Mouse (Mus musculus): Measurements from ENCODE around the gene Ifitm3. TPM values are rescaled to one million over a fixed set of nuclear protein-coding genes. Genes with fewer than 3 reads are reported as not detected.

Gene Ifitm3
- polyA plus RNA-seq, 1 experiment = 1,773 TPM

- H3K27ac ChIP-seq (ENCODE audit: insufficient read depth, low read depth, low read length) = no peak overlapping the region
- no peak overlapping the region for H3K4me3 ChIP-seq (ENCODE audit: insufficient read depth, low read length)
- TF ChIP-seq POLR2A (IDR thresholded peaks at IDR 0.05; ENCODE audit: borderline replicate concordance, low read depth, low read length) = no peak
- no peak for TF ChIP-seq CTCF (IDR thresholded peaks at IDR 0.05; ENCODE audit: low read depth, low read length)
- no peaks in the 10 kb centered on the region for H3K4me1 ChIP-seq (ENCODE audit: control insufficient read depth, insufficient read depth, low read length)
These were observed 22.0 kb upstream of the Ifitm3 start for GRCm38 (mm10) chr7:141032458-141033167.

GRCm38 (mm10) chr7:141030390-141030789 is 19.8 kb upstream of the Ifitm3 start:
- Histone ChIP-seq H3K4me1 (ENCODE audit: control insufficient read depth, insufficient read depth, low read length) (peaks cover 14% of the 10 kb centered on the region), H3K27ac (ENCODE audit: insufficient read depth, low read depth, low read length) (no peak overlapping the region), H3K4me3 (ENCODE audit: insufficient read depth, low read length) (no peak overlapping the region)
- TF ChIP-seq CTCF (IDR thresholded peaks at IDR 0.05; ENCODE audit: low read depth, low read length) (no peak), POLR2A (IDR thresholded peaks at IDR 0.05; ENCODE audit: borderline replicate concordance, low read depth, low read length) (no peak)

DNA sequence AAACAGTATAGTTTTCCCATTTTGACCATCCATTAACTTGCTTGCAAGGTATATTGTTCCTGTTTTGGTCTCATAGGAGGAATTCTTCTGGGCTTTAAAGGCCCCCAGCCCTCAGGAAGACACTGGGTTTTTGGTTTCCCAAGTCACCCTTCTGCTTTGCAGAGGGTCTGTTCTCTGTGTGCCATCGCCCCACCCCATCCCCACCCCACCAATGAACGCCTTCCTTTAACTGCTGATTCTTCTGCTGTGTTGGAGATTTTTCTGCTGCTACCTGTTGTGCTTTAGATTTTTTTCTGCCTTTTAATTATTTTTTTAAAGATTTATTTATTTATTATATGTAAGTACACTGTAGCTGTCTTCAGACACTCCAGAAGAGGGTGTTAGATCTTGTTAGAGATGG is 18.3 kb upstream of the Ifitm3 start, which contains the start of gene Gm17387:
Gm17387 (plus strand) TSS at position 301 of the 400 bp plus-strand sequence.
- H3K4me3 ChIP-seq (ENCODE audit: insufficient read depth, low read length) = no peak within 1 kb of the TSS
- H3K4me1 ChIP-seq (ENCODE audit: control insufficient read depth, insufficient read depth, low read length) = peaks cover 23% of the 10 kb centered on the region
- no peak within 1 kb of the TSS for H3K27ac ChIP-seq (ENCODE audit: insufficient read depth, low read depth, low read length)
- no peak for TF ChIP-seq CTCF (IDR thresholded peaks at IDR 0.05; ENCODE audit: low read depth, low read length)
- TF ChIP-seq POLR2A (IDR thresholded peaks at IDR 0.05; ENCODE audit: borderline replicate concordance, low read depth, low read length) = no peak

- H3K27ac ChIP-seq (ENCODE audit: insufficient read depth, low read depth, low read length) = no peak overlapping the region
- peaks cover 34% of the 10 kb centered on the region for H3K4me1 ChIP-seq (ENCODE audit: control insufficient read depth, insufficient read depth, low read length)
- TF ChIP-seq CTCF (IDR thresholded peaks at IDR 0.05; ENCODE audit: low read depth, low read length) (no peak), POLR2A (IDR thresholded peaks at IDR 0.05; ENCODE audit: borderline replicate concordance, low read depth, low read length) (no peak)
- H3K4me3 ChIP-seq (ENCODE audit: insufficient read depth, low read length) = no peak overlapping the region
These were observed 16.1 kb upstream of the Ifitm3 start for GRCm38 (mm10) chr7:141026740-141027098.

GRCm38 (mm10) chr7:141026097-141026739 is 15.6 kb upstream of the Ifitm3 start:
- Histone ChIP-seq H3K4me3 (ENCODE audit: insufficient read depth, low read length) (no peak overlapping the region), H3K27ac (ENCODE audit: insufficient read depth, low read depth, low read length) (peak overlapping the region; percentile 39; the same call in 1 of the 2 replicates), H3K4me1 (ENCODE audit: control insufficient read depth, insufficient read depth, low read length) (peaks cover 39% of the 10 kb centered on the region)
- TF ChIP-seq CTCF (IDR thresholded peaks at IDR 0.05; ENCODE audit: low read depth, low read length) (no peak), POLR2A (IDR thresholded peaks at IDR 0.05; ENCODE audit: borderline replicate concordance, low read depth, low read length) (no peak)

DNA sequence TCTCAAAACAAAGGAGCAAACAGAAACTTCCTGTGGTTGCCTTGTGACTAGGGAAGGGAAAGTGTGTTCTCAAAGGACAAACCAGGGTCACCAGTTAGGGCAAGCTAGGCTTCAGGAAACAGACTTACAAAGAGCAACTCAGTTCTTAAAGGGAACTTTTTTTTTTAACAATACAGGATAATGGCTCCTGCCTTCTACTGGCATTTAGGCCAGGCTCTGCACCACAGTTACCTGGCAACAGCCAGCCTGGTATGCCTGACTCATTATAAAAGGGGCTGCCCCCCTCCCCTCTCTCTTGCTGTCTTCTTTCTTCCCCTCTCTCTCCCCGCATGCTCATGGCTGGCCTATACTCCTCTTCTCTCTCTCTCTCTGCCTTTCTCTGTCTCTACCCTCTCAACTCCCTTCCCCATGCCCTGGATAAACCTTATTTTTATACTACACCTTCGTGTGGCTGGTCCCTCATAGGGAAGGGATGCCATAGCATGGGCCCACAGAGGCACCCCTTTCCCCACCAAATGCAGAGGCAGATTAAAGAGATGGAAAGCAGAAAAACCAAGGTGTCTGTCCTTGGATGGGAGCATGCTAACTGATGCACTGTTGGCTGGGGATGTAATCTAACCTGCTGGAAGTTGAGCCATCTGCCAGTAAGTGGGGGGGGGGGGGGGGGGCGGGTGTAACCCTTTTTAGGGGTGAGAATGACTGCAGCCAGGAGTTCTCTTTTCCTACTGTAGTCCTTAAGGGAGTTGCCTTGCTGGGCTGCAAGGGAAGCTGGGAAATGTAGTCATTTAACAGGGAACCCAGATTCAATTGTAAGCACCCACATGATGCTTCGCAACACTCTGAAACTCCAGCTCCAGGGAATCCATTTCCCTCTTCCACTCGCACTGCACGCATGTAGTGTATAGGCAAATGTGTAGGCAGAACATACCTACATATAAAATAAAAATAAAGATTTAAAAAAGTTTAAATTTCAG is 14.6 kb upstream of the Ifitm3 start:
- H3K4me1 ChIP-seq (ENCODE audit: control insufficient read depth, insufficient read depth, low read length) = peaks cover 48% of the 10 kb centered on the region
- H3K4me3 ChIP-seq (ENCODE audit: insufficient read depth, low read length) = peak overlapping the region; percentile 28
- H3K27ac ChIP-seq (ENCODE audit: insufficient read depth, low read depth, low read length) = peak overlapping the region; percentile 99
- TF ChIP-seq CTCF (IDR thresholded peaks at IDR 0.05; ENCODE audit: low read depth, low read length) = no peak
- TF ChIP-seq POLR2A (IDR thresholded peaks at IDR 0.05; ENCODE audit: borderline replicate concordance, low read depth, low read length) = no peak

GRCm38 (mm10) chr7:141021489-141022449 is 11.2 kb upstream of the Ifitm3 start:
- H3K27ac ChIP-seq (ENCODE audit: insufficient read depth, low read depth, low read length) = peak overlapping the region; percentile 76
- peak overlapping the region; percentile 23; the same call in 1 of the 2 replicates for H3K4me3 ChIP-seq (ENCODE audit: insufficient read depth, low read length)
- peaks cover 70% of the 10 kb centered on the region for H3K4me1 ChIP-seq (ENCODE audit: control insufficient read depth, insufficient read depth, low read length)
- no peak for TF ChIP-seq POLR2A (IDR thresholded peaks at IDR 0.05; ENCODE audit: borderline replicate concordance, low read depth, low read length)
- no peak for TF ChIP-seq CTCF (IDR thresholded peaks at IDR 0.05; ENCODE audit: low read depth, low read length)

DNA sequence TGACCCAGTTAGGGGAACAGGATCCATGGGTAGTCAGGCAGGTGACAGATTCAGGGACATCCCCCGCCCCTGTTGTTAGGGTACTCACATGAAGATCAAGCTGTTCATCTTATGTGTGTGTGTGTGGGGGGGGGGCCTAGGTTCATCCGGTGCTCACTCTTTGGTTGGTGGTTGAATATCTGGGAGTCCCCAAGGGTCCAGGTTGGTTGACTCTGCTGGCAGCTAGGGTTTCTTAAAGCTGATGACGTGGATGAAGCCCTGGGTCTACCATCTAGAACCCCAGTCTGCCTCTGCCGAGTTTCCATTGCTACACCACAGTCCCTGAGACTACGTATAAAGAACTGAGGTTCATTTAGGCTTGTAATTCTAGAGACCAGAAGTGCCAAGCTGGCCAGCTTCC is 8.5 kb upstream of the Ifitm3 start:
- no peak for TF ChIP-seq POLR2A (IDR thresholded peaks at IDR 0.05; ENCODE audit: borderline replicate concordance, low read depth, low read length)
- TF ChIP-seq CTCF (IDR thresholded peaks at IDR 0.05; ENCODE audit: low read depth, low read length) = no peak
- Histone ChIP-seq H3K4me3 (ENCODE audit: insufficient read depth, low read length) (no peak overlapping the region), H3K4me1 (ENCODE audit: control insufficient read depth, insufficient read depth, low read length) (peaks cover 64% of the 10 kb centered on the region), H3K27ac (ENCODE audit: insufficient read depth, low read depth, low read length) (no peak overlapping the region)

- Histone ChIP-seq H3K4me1 (ENCODE audit: control insufficient read depth, insufficient read depth, low read length) (peaks cover 71% of the 10 kb centered on the region), H3K4me3 (ENCODE audit: insufficient read depth, low read length) (peak within 1 kb of the TSS; percentile 34), H3K27ac (ENCODE audit: insufficient read depth, low read depth, low read length) (peak within 1 kb of the TSS; percentile 98)
These were observed 7.3 kb upstream of the Ifitm3 start, which contains the start of gene Ifitm6 for GRCm38 (mm10) chr7:141017824-141018223. Gene Ifitm6 (minus strand): TSS chr7:141017924.
